Mouse (Mus musculus): ENCODE measurements at regions not wholly inside any gene's neighbourhood (a gene's known extent, or its start where the extent isn't known, plus 50 kb on each side); places are given as distances from the start of the nearest gene placed in this dataset.
A peak's percentile ranks its signal among the peaks of the same experiment; 100 is the strongest.

- DNase-seq (ENCODE audit: low read depth in 1 of 2, low spot score in 2 of 2), result no peak
Measured at GRCm38 (mm10) chr13:37562141-37562540, 216.1 kb upstream of the Rreb1 start.

GRCm38 (mm10) chr13:37562652-37563051 lies 215.5 kb upstream of the Rreb1 start:
- DNase-seq (ENCODE audit: low read depth in 1 of 2, low spot score in 2 of 2), result no peak

- DNase-seq (ENCODE audit: low read depth in 1 of 2, low spot score in 2 of 2), result no peak
Measured at GRCm38 (mm10) chr13:37569051-37569450, 209.1 kb upstream of the Rreb1 start.

- no peak for DNase-seq (ENCODE audit: low read depth in 1 of 2, low spot score in 2 of 2)
Measured at GRCm38 (mm10) chr13:37569486-37569885, 208.7 kb upstream of the Rreb1 start.

GRCm38 (mm10) chr13:37572983-37573382 lies 205.2 kb upstream of the Rreb1 start:
- DNase-seq (ENCODE audit: low read depth in 1 of 2, low spot score in 2 of 2), result no peak

GRCm38 (mm10) chr13:37579231-37579630 lies 199.0 kb upstream of the Rreb1 start:
- no peak for DNase-seq (ENCODE audit: low read depth in 1 of 2, low spot score in 2 of 2)

GRCm38 (mm10) chr13:37579775-37580174 lies 198.4 kb upstream of the Rreb1 start:
- no peak for DNase-seq (ENCODE audit: low read depth in 1 of 2, low spot score in 2 of 2)

GRCm38 (mm10) chr13:37580806-37581205 lies 197.4 kb upstream of the Rreb1 start:
- peak; percentile 50 to 53 for DNase-seq (ENCODE audit: low read depth in 1 of 2, low spot score in 2 of 2)

GRCm38 (mm10) chr13:37581374-37581773 lies 196.8 kb upstream of the Rreb1 start:
- DNase-seq (ENCODE audit: low read depth in 1 of 2, low spot score in 2 of 2), result no peak

- no peak for DNase-seq (ENCODE audit: low read depth in 1 of 2, low spot score in 2 of 2)
Measured at GRCm38 (mm10) chr13:37585476-37585875, 192.7 kb upstream of the Rreb1 start.

- DNase-seq (ENCODE audit: low read depth in 1 of 2, low spot score in 2 of 2), result no peak
Measured at GRCm38 (mm10) chr13:37586511-37586910, 191.7 kb upstream of the Rreb1 start.

GRCm38 (mm10) chr13:37587911-37588310 lies 190.3 kb upstream of the Rreb1 start:
- no peak for DNase-seq (ENCODE audit: low read depth in 1 of 2, low spot score in 2 of 2)

GRCm38 (mm10) chr13:37588528-37589176 lies 189.5 kb upstream of the Rreb1 start:
- no peak for DNase-seq (ENCODE audit: low read depth in 1 of 2, low spot score in 2 of 2)

- DNase-seq (ENCODE audit: low read depth in 1 of 2, low spot score in 2 of 2), result no peak
Measured at GRCm38 (mm10) chr13:37592149-37592548, 186.1 kb upstream of the Rreb1 start.

GRCm38 (mm10) chr13:37595196-37595595 lies 183.0 kb upstream of the Rreb1 start:
- DNase-seq (ENCODE audit: low read depth in 1 of 2, low spot score in 2 of 2), result peak in 1 of 2 experiments; percentile 13

- no peak for DNase-seq (ENCODE audit: low read depth in 1 of 2, low spot score in 2 of 2)
Measured at GRCm38 (mm10) chr13:37597575-37597974, 180.6 kb upstream of the Rreb1 start.

GRCm38 (mm10) chr13:37598165-37598775 lies 179.9 kb upstream of the Rreb1 start:
- no peak for DNase-seq (ENCODE audit: low read depth in 1 of 2, low spot score in 2 of 2)

- no peak for DNase-seq (ENCODE audit: low read depth in 1 of 2, low spot score in 2 of 2)
Measured at GRCm38 (mm10) chr13:37599679-37600078, 178.5 kb upstream of the Rreb1 start.

- peak; percentile 11 to 27 for DNase-seq (ENCODE audit: low read depth in 1 of 2, low spot score in 2 of 2)
Measured at GRCm38 (mm10) chr13:37600172-37600571, 178.0 kb upstream of the Rreb1 start.

GRCm38 (mm10) chr13:37601068-37601467 lies 177.1 kb upstream of the Rreb1 start:
- DNase-seq (ENCODE audit: low read depth in 1 of 2, low spot score in 2 of 2), result no peak

GRCm38 (mm10) chr13:37602256-37602655 lies 175.9 kb upstream of the Rreb1 start:
- DNase-seq (ENCODE audit: low read depth in 1 of 2, low spot score in 2 of 2), result no peak

- no peak for DNase-seq (ENCODE audit: low read depth in 1 of 2, low spot score in 2 of 2)
Measured at GRCm38 (mm10) chr13:37603226-37603994, 174.8 kb upstream of the Rreb1 start.

All from monocyte, adult 2 months (primary cell).